Mouse (Mus musculus) thymus, adult 2 months (tissue): ENCODE measurements at regions not wholly inside any gene's neighbourhood (a gene's known extent, or its start where the extent isn't known, plus 50 kb on each side); places are given as distances from the start of the nearest gene placed in this dataset.

ENCODE experiments used
- DNase-seq: peaks from one replicate; pipeline ENCODE4 v3.0.0; 2021
- H3K27ac ChIP-seq: fragments of 200-500 bp; 2 replicates; pipeline ENCODE4 v1.5.1; 2012; ENCODE audit warnings: low read length, control low read depth; ENCODE audit not compliant: control insufficient read depth, insufficient read depth
- H3K27me3 ChIP-seq: fragments of 200-500 bp; 2 replicates; pipeline ENCODE4 v1.6.1; 2012; ENCODE audit warnings: mild to moderate bottlenecking, low read length, moderate library complexity, mixed read lengths; ENCODE audit not compliant: control insufficient read depth, insufficient read depth
- H3K36me3 ChIP-seq: fragments of 200-500 bp; 2 replicates; pipeline ENCODE4 v1.6.1; 2012; ENCODE audit warnings: mild to moderate bottlenecking, low read length, moderate library complexity; ENCODE audit not compliant: control insufficient read depth, insufficient read depth
- H3K4me1 ChIP-seq: fragments of 200-500 bp; replicated peaks from 2 replicates; pipeline ENCODE4 v1.6.1; 2012; ENCODE audit warnings: low read length; ENCODE audit not compliant: control insufficient read depth, insufficient read depth
- H3K4me3 ChIP-seq: fragments of 200-500 bp; 2 replicates; pipeline ENCODE4 v1.5.1; 2012; ENCODE audit warnings: mild to moderate bottlenecking, low read length, control low read depth, moderate library complexity; ENCODE audit not compliant: control insufficient read depth, insufficient read depth
- CTCF ChIP-seq: fragments of 200-500 bp; IDR thresholded peaks from 2 replicates; pipeline ENCODE4 v1.5.1; 2012; ENCODE audit warnings: mild to moderate bottlenecking, control low read depth, low read length, moderate library complexity, borderline replicate concordance; ENCODE audit not compliant: control insufficient read depth, poor library complexity, insufficient read depth; ENCODE audit errors: extremely low read depth
- POLR2A ChIP-seq: fragments of 200-500 bp; IDR thresholded peaks from 2 replicates; pipeline ENCODE4 v1.6.1; 2012; ENCODE audit warnings: mild to moderate bottlenecking, low read length, control low read depth, moderate library complexity; ENCODE audit not compliant: control insufficient read depth, poor library complexity, insufficient read depth; ENCODE audit errors: extremely low read depth
- WGBS: fragments of 180-500 bp; shearing (Covaris S2); methylation state at CpG from one replicate; pipeline ENCODE4 v1.1.7; 2018; 5-methylcytosine and 5-hydroxymethylcytosine counted together

DNA sequence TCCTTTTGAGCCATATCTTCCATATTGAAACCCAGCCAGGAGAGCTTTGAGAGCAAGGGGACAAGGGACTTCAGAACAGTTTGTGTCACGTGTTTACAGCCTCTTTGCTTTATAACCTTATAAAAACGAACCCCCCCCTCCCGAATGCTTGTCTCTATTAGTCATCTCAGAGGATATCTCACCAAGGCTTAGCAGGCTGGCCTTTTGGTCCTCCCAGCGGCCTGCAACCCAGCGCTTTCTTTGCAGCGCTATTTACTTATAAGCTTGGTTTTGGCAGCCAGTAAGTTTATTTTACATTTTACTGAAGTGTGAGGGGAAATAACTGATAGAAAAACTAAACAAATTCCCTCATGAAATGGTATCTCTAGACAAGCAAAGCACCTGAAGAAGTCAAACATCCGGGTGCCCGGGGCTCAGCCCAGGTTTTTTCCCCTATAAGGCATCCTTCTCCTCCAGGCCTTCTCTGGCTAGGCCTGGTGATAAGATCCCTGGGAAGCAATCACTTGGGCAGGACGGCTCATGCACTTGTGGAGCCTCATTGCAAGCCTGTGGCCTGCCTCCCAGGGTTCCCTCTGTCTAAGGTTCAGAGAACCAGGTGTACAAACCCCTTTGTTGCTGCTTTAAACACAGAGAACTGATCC lies 442.0 kb upstream of the Id4 start:
- Histone ChIP-seq H3K27ac (no peak overlapping the region), H3K4me3 (no peak overlapping the region), H3K4me1 (no peaks in the 10 kb centered on the region), H3K27me3 (no peaks in the 10 kb centered on the region), H3K36me3 (no peaks in the 10 kb centered on the region)
- TF ChIP-seq POLR2A (no peak), CTCF (no peak)
- 85% methylated on average over 9 of the region's 9 CpGs for WGBS
- no peak for DNase-seq

DNA sequence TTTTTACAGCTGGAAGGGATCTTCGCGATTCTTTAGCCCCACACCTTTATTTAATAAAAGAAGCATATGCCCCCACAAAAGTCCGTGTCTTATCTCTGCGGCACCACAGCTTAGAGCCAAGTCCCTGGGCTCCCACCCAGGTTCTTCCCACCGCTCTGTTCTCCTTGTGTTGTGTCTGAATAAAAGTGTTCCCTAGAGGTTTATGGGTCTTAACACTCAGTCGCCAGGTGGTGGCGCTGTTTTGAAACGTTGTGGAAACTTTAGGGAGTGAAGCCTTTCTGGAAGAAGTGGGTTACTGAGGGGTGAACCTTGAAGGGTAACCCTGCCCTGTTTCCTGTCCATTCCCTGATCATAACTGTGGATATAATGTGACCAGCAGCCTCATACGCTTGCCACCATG lies 424.5 kb upstream of the Id4 start:
- Histone ChIP-seq H3K36me3 (no peaks in the 10 kb centered on the region), H3K4me1 (no peaks in the 10 kb centered on the region), H3K4me3 (no peak overlapping the region), H3K27ac (no peak overlapping the region), H3K27me3 (no peaks in the 10 kb centered on the region)
- DNase-seq: no peak
- TF ChIP-seq POLR2A (no peak), CTCF (no peak)
- WGBS: 54% methylated on average over 9 of the region's 9 CpGs

GRCm38 (mm10) chr13:47842418-47842817 lies 418.6 kb upstream of the Id4 start:
- 92% methylated on average over 8 of the region's 8 CpGs for WGBS

DNA sequence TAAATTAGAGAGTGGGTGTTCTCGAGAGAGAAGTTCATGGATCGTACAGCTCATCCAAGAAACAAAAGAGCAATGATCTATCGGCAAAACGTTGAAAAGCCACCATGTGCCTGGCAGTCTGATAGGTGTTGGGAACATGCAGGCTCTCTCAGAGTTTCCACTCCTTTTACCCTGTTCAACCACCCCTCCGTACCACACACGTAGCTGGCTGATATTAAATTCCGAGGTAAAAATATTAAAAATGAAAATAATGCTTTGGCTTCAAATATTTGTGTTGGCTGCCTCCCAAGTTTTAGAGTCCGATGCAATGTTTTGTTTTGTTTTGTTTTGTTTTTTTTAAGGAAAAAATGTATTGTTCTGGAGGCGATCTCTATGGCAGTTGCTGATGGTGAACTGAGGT lies 418.0 kb upstream of the Id4 start:
- WGBS: 88% methylated on average over 9 of the region's 9 CpGs
- Histone ChIP-seq H3K4me3 (no peak overlapping the region), H3K36me3 (no peaks in the 10 kb centered on the region), H3K27ac (no peak overlapping the region), H3K4me1 (no peaks in the 10 kb centered on the region), H3K27me3 (no peaks in the 10 kb centered on the region)
- TF ChIP-seq POLR2A: no peak
- no peak for TF ChIP-seq CTCF
- no peak for DNase-seq

More at GRCm38 (mm10) chr13:47842418-47842817, 418.6 kb upstream of the Id4 start:
- TF ChIP-seq CTCF (no peak), POLR2A (no peak)
- DNase-seq: no peak
- no peak overlapping the region for H3K4me3 ChIP-seq
- no peaks in the 10 kb centered on the region for H3K27me3 ChIP-seq
- H3K36me3 ChIP-seq: no peaks in the 10 kb centered on the region
- H3K27ac ChIP-seq: no peak overlapping the region
- no peaks in the 10 kb centered on the region for H3K4me1 ChIP-seq

GRCm38 (mm10) chr13:47843541-47844267 lies 417.3 kb upstream of the Id4 start:
- WGBS: 83% methylated on average over 13 of the region's 13 CpGs
- no peak for TF ChIP-seq POLR2A
- no peaks in the 10 kb centered on the region for H3K4me1 ChIP-seq
- H3K4me3 ChIP-seq: no peak overlapping the region
- no peak overlapping the region for H3K27ac ChIP-seq
- no peaks in the 10 kb centered on the region for H3K36me3 ChIP-seq
- H3K27me3 ChIP-seq: no peaks in the 10 kb centered on the region
- no peak for DNase-seq

GRCm38 (mm10) chr13:47846713-47847112 lies 414.3 kb upstream of the Id4 start:
- no peak for TF ChIP-seq POLR2A
- no peak for TF ChIP-seq CTCF
- no peaks in the 10 kb centered on the region for H3K27me3 ChIP-seq
- H3K27ac ChIP-seq: no peak overlapping the region
- 92% methylated on average over 3 of the region's 3 CpGs for WGBS
- H3K4me1 ChIP-seq: no peaks in the 10 kb centered on the region
- H3K4me3 ChIP-seq: no peak overlapping the region
- H3K36me3 ChIP-seq: no peaks in the 10 kb centered on the region
- no peak for DNase-seq
